12 mouse cellular contexts compared by ENCODE assay signal in genomic region chr2:158142981-158143380, GRCm38 (mm10). TPM values are rescaled to one million over a fixed set of nuclear protein-coding genes. Genes with fewer than 3 reads are reported as not detected.
DNase-seq lines count a peak whose midpoint lies in the region; ATAC-seq lines count a peak whose summit lies in the region.
"Had no signal": no experiment of that assay in that cellular context is flagged by ENCODE, and none has a peak within 500 bp of the region (broad histone marks: within the 10 kb centered on the region; RNA-seq: fewer than 3 reads in every experiment).

No protein-coding gene starts in this region.

- no peak overlapping the region for H3K4me2 ChIP-seq in forebrain, embryonic 13.5 days
- H3K4me2 ChIP-seq in kidney, embryonic 16.5 days (replicated peaks; ENCODE audit: low read depth, low read length): peak overlapping the region; percentile 14; the same call in 1 of the 2 replicates
- peak overlapping the region; percentile 93 for H3K4me2 ChIP-seq in liver, embryonic 13.5 days
- H3K4me2 ChIP-seq: limb, embryonic 13.5 days; midbrain, embryonic 11.5 days had no signal

- no peak for DNase-seq in forebrain, embryonic 10.5 days (ENCODE audit: extremely low spot score, low spot score)
- DNase-seq in kidney, postnatal 10 days: no peak
- no peak for DNase-seq in embryonic facial prominence, embryonic 10.5 days (ENCODE audit: low spot score)
- DNase-seq in liver, embryonic 13.5 days: no peak
- no peak for DNase-seq in right cerebral cortex, adult 18-20 months
- DNase-seq in ovary, postnatal 10 days (ENCODE audit: low spot score): no peak
- DNase-seq: cerebellum, postnatal 14 days had no signal

- no peak overlapping the region for H3K4me3 ChIP-seq in forebrain, embryonic 10.5 days
- no peak overlapping the region for H3K4me3 ChIP-seq in forebrain, embryonic 13.5 days
- no peak overlapping the region for H3K4me3 ChIP-seq in kidney, embryonic 16.5 days (ENCODE audit: low read length)
- H3K4me3 ChIP-seq in embryonic facial prominence, embryonic 10.5 days: no peak overlapping the region
- peak overlapping the region; percentile 83 for H3K4me3 ChIP-seq in liver, embryonic 13.5 days (replicated peaks)
- H3K4me3 ChIP-seq: limb, embryonic 13.5 days had no signal

- 83% methylated on average over 18 of the region's 18 CpGs for WGBS in forebrain, embryonic 10.5 days
- whole genome bisulfite sequencing in forebrain, embryonic 13.5 days: 83% methylated on average over 18 of the region's 18 CpGs
- WGBS in kidney, embryonic 16.5 days: 63% methylated on average over 18 of the region's 18 CpGs
- 82% methylated on average over 18 of the region's 18 CpGs for WGBS in embryonic facial prominence, embryonic 10.5 days
- 65% methylated on average over 18 of the region's 18 CpGs for WGBS in liver, embryonic 13.5 days (ENCODE audit: insufficient replicate concordance)

- H3K4me1 ChIP-seq in forebrain, embryonic 10.5 days: peaks cover 65% of the 10 kb centered on the region
- peaks cover 28% of the 10 kb centered on the region for H3K4me1 ChIP-seq in forebrain, embryonic 13.5 days
- peaks cover 40% of the 10 kb centered on the region for H3K4me1 ChIP-seq in kidney, embryonic 16.5 days (ENCODE audit: insufficient read depth, low read length)
- peaks cover 55% of the 10 kb centered on the region for H3K4me1 ChIP-seq in embryonic facial prominence, embryonic 10.5 days
- H3K4me1 ChIP-seq in liver, embryonic 13.5 days (replicated peaks): peaks cover 91% of the 10 kb centered on the region

- H3K36me3 ChIP-seq in forebrain, embryonic 10.5 days (replicated peaks): no peaks in the 10 kb centered on the region
- H3K36me3 ChIP-seq in forebrain, embryonic 13.5 days (ENCODE audit: poor library complexity, severe bottlenecking): no peaks in the 10 kb centered on the region
- H3K36me3 ChIP-seq in kidney, embryonic 16.5 days (ENCODE audit: insufficient read depth, low read length): no peaks in the 10 kb centered on the region
- no peaks in the 10 kb centered on the region for H3K36me3 ChIP-seq in embryonic facial prominence, embryonic 10.5 days (replicated peaks)
- H3K36me3 ChIP-seq in liver, embryonic 13.5 days: peaks cover 53% of the 10 kb centered on the region
- H3K36me3 ChIP-seq: limb, embryonic 13.5 days had no signal

- H3K27ac ChIP-seq in forebrain, embryonic 10.5 days: peak overlapping the region; percentile 64
- H3K27ac ChIP-seq in forebrain, embryonic 13.5 days: no peak overlapping the region
- H3K27ac ChIP-seq in kidney, embryonic 16.5 days (ENCODE audit: low read length): no peak overlapping the region
- peak overlapping the region; percentile 11 for H3K27ac ChIP-seq in embryonic facial prominence, embryonic 10.5 days (replicated peaks)
- peak overlapping the region; percentile 98 for H3K27ac ChIP-seq in liver, embryonic 13.5 days
- H3K27ac ChIP-seq: limb, embryonic 13.5 days had no signal

- no peak for ATAC-seq in forebrain, embryonic 13.5 days
- ATAC-seq in kidney, embryonic 16.5 days (ENCODE audit: low FRiP score, low TSS enrichment): no peak
- ATAC-seq in liver, embryonic 13.5 days (ENCODE audit: low read depth): no peak
- ATAC-seq: hindbrain, embryonic 16.5 days had no signal

- no peak overlapping the region for H3K9ac ChIP-seq in forebrain, embryonic 13.5 days
- no peak overlapping the region for H3K9ac ChIP-seq in kidney, embryonic 16.5 days (replicated peaks; ENCODE audit: low read length)
- peak overlapping the region; percentile 92 for H3K9ac ChIP-seq in liver, embryonic 13.5 days
- H3K9ac ChIP-seq: limb, embryonic 13.5 days had no signal

- H3K27me3 ChIP-seq in forebrain, embryonic 10.5 days (ENCODE audit: poor library complexity, severe bottlenecking): peaks cover 47% of the 10 kb centered on the region
- peaks cover 19% of the 10 kb centered on the region for H3K27me3 ChIP-seq in forebrain, embryonic 13.5 days
- H3K27me3 ChIP-seq in kidney, embryonic 16.5 days (ENCODE audit: insufficient read depth, low read length): no peaks in the 10 kb centered on the region
- H3K27me3 ChIP-seq in embryonic facial prominence, embryonic 10.5 days (replicated peaks; ENCODE audit: low read depth, poor library complexity, severe bottlenecking): peaks cover 40% of the 10 kb centered on the region
- H3K27me3 ChIP-seq in liver, embryonic 13.5 days: no peaks in the 10 kb centered on the region

- H3K9me3 ChIP-seq in forebrain, embryonic 10.5 days: no peaks in the 10 kb centered on the region
- no peaks in the 10 kb centered on the region for H3K9me3 ChIP-seq in forebrain, embryonic 13.5 days (replicated peaks)
- no peaks in the 10 kb centered on the region for H3K9me3 ChIP-seq in kidney, embryonic 16.5 days (ENCODE audit: low read length)
- H3K9me3 ChIP-seq in embryonic facial prominence, embryonic 10.5 days: no peaks in the 10 kb centered on the region
- no peaks in the 10 kb centered on the region for H3K9me3 ChIP-seq in liver, embryonic 13.5 days (replicated peaks)
- H3K9me3 ChIP-seq: limb, embryonic 13.5 days had no signal

RNA-seq across cellular contexts. Expression of gene Tgm2, which starts 3.3 kb away (rescaled TPM):
- polyA plus RNA-seq in forebrain, embryonic 10.5 days (2016; fragmentation: Nextera tagmentation; extraction: Ambion mirVana): 6.3 and 7.2 TPM in 2 replicates
- polyA plus RNA-seq in forebrain, embryonic 13.5 days (2015; fragmentation: Nextera tagmentation; extraction: Ambion mirVana): 3.9 and 4.7 TPM in 2 replicates
- 41.6 and 48.3 TPM in 2 replicates for polyA plus RNA-seq in kidney, embryonic 16.5 days (2015; fragmentation: Nextera tagmentation; extraction: Ambion mirVana)
- polyA plus RNA-seq in embryonic facial prominence, embryonic 10.5 days (2016; fragmentation: Nextera tagmentation; extraction: Ambion mirVana): 6.4 and 7.8 TPM in 2 replicates
- 63.8 and 68.2 TPM in 2 replicates for polyA plus RNA-seq in liver, embryonic 13.5 days (2015; fragmentation: Nextera tagmentation; extraction: Ambion mirVana)

Comparison
In these comparisons a context has a peak if more than half of its experiments do, and no peak if none do; other contexts are left out.
1. H3K27ac ChIP-seq: peak in forebrain, embryonic 10.5 days (single experiment), embryonic facial prominence, embryonic 10.5 days (single experiment) and liver, embryonic 13.5 days (single experiment); none in forebrain, embryonic 13.5 days (single experiment) and kidney, embryonic 16.5 days (single experiment).